Mouse (Mus musculus) cerebral cortex, adult 2 months (tissue): ENCODE results near the gene Rps3.

Experiments
- WGBS: fragments of 180-500 bp; shearing (Covaris S2); methylation state at CpG from one replicate; pipeline ENCODE4 v1.1.7; 2018; 5-methylcytosine and 5-hydroxymethylcytosine counted together

Rps3 gene

DNA sequence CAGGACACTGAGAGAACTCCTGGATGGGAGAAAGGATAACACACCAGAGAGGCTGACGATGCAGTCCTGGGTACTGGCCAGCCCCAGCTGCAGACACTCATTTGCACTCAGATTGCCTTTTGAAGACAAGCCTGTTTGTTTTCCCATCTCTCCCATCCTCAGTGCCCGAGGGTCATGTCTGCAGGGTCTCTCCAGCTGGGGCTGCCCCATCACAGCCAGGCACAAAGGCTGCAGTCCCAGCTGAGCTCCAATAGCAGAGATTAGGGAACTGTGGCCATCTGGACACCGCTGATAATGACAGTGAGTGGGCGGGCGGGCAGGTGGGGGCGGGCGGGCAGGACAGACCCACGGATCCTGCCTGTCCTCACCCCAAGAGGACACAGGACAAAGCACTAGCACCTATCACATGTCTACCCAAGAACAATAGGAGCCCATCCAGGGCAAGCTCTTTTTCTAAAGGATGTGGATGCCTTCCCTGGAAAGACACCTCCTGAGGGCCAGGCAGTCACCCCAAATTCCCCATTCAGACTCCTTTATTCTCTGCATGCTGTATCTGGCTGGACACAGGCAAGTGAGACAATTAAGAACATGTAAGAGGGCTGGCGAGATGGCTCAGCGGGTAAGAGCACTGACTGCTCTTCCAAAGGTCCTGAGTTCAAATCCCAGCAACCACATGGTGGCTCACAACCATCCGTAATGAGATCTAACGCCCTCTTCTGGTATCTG is 8.5 kb downstream of the Rps3 start:
- 69% methylated on average over 12 of the region's 12 CpGs for WGBS

DNA sequence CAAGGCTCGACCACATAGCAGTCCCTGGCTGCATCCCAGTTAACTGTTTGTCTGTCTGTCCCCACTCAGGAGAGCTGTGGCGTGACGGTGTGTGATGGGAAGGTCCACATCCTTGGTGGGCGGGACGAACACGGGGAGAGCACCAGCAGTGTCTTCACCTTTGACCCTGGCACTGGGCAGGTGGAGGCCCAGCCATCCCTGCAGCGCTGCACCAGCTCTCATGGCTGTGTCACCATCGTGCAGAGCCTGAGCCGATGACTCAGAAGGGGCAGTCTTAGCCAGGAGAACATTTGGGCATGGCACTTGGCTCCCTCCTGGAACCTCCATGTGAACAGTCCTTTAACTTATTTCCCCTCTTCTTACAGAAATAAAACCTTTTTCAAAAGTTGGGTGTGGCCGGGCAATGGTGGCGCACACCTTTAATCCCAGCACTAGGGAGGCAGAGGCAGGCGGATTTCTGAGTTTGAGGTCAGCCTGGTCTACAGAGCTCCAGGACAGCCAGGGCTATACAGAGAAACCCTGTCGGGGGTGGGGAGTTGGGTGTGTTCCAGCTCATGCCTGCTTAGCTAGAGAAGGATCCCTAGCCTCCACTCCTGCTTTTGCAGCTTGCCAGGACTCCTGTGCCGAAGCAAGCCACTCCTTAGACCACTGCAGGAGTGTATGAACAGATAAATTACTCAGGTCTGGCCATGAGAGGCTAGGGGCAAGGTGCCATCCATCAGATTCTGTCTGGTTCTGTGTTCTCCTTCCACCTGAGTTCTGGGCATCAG is 9.7 kb downstream of the Rps3 start:
- 76% methylated on average over 14 of the region's 14 CpGs for WGBS

DNA sequence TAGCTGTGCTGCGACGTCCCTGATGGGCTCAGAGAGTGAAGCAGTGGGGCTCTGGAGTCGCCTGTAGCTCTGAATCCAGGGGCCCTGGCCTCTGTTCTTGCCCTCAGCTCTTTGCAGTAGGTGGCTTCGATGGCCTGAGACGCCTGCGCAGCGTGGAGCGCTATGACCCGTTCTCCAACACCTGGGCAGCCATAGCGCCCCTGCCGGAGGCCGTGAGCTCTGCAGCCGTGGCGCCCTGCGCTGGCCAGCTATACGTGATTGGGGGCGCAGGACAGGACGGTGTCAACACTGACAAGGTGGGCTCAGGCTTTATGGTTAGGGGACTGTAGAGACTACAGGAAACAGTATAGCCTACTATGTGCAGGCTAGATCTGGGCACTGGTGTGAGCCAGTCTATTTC is 12.0 kb downstream of the Rps3 start:
- 79% methylated on average over 18 of the region's 18 CpGs for WGBS

DNA sequence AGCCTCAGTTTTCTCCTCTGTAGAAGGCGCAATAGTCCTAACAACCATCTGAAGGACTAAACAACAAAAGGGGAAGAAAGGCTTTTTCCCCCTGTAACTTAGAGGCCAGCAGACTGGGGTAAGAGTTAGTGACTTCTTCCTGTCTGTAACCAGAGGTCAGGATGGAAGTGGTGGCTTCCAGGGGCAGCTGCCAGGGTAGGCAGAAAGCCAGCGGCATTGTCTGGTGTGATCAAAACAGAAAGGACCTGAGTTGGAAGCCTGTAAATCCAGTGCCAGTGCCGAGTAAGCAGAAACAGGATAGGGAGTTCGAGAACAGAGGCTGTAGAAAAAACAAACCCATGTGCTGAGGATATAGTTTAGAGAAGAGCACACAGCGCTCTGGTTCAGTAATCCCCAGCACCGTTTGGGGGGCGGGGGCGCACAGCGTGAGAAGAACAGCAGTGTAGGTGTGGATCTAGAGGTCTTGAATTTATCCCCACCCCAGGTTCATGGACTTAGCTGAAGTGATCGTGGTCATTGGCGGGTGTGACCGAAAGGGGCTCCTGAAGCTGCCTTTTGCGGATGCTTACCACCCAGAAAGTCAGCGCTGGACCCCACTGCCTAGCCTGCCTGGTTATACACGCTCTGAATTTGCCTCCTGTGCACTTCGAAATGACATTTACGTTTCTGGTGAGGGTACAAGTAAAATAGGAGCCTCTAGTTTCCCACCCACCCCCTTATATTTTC is 13.7 kb downstream of the Rps3 start:
- WGBS: 74% methylated on average over 17 of the region's 17 CpGs

DNA sequence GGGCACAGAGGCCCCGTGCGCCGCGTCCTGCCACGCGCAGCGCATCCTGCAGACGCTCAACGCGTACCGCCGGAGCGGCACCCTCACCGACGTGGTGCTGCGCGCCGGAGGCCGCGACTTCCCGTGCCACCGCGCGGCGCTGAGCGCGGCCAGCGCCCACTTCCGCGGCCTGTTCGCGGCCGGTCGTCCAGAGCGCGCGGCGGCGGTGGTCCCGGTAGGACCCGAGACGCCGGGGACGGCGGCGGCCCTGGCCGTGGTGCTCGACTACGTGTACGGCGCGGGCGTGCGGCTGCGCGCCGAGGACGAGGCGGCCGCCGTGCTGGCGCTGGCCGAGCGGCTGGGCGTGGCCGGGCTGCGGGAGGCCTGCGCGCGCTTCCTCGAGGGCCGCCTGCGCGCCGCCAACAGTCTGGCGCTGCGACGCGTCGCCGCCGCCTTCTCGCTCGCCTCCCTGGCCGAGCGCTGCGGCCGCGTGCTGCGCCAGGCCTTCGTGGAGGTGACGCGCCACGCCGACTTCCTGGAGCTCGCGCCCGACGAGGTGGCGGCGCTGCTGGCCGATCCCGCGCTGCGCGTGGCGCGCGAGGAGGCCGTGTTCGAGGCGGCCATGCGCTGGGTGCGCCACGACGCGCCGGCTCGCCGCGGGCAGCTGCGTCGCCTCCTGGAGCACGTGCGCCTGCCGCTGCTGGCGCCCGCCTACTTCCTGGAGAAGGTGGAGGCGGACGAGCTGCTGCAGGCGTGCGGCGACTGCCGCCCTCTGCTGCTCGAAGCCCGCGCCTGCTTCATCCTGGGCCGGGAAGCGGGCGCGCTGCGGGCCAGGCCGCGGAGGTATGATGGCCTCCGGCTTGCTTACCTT is 15.0 kb downstream of the Rps3 start:
- WGBS: 2% methylated on average over 128 of the region's 145 CpGs

DNA sequence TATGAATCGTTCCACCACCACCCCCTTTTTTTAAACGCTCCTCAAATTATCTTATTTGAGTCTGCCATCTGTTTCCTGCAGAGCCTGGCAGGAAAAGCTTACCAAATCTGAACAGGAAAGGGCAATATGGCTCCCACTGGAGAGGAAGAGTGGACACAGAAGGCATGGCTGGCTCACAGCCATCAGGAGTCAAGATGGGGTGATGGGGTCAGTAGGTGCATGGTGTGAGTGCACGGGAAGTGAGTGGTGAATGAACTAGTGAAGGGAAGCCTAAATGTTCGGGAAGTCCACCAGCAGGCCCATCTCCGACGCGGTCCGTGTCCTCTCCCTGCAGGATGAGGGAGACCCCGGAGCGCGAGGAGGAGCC is 15.6 kb downstream of the Rps3 start:
- WGBS: 16% methylated on average over 11 of the region's 11 CpGs

DNA sequence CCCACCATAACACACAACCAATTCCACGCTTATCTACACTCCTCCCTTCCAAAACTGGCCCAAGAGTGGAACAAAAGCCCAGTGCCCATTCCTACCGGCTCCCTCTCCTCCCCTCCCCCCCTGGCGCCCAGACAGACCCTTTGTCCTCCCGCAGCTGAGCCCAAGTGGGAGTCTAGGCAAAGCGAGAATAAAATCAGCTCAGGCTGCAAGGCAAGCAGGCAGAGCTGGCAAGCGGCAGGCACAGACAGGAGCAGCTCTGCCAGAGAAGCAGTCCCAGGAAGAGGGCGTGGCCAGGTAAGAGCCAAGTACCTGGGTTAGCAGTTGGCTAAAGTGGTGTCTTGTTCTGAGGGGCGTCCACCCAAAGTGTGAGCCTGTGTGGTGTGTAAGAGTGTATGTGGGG is 17.7 kb downstream of the Rps3 start, which contains the start of gene Klhl35:
Klhl35 (plus strand) TSS at position 194 of the 400 bp plus-strand sequence.
- 26% methylated on average over 8 of the region's 8 CpGs for WGBS

DNA sequence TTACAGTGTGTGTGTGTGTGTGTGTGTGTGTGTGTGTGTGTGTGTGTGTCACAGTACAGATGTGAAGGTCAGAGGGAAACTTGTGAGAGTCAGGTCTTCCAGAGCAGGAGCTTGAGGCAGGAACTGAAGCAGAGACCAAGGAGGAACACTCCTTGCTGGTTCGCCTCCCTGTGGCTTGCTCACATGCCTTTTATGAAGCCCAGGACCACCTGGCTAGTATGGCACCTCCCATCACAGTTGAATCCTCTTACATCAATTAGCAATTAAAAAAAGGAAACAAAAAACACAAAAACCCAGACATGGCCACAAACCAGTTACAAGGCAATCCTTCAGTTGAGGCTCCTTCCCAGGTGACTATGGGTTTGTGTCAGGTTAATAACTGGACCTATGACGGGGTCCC is 20.4 kb downstream of the Rps3 start:
- 94% methylated on average over 2 of the region's 2 CpGs for WGBS

DNA sequence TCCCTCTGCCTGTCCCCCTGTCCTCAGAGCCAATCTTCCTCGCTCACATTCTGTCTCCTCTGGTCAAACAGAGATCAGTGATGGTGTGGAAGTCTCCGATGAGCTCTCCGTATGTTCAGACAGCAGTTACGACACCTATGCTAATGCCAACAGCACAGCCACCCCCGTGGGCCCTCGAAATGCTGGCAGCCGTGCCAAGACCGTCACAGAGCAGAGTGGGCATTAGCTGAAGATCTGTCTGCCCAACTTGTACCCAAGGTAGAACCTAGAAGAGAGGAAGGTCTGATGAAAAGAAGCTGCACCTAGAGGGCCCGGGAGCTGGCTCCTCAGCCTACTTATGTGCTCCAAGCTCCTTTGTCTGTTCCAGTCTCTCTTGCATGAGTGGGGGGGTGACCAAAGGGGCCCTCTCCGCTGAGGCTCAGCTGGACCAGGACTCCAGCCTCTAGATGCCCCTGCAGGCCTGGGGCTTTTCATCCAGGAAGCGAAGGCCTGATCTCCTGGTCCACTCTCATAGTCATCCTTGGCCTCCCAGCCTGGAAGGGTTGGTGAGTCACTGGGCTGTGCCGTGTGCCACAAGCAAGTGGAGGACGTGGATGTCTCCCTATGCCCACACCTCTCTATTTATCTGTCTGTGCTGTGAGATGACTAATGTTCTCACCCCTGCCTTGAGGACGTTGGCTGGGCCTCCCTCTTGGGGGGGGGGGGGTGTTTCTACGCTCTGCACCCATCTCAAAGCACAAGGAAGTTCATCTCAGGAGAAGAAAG is 23.5 kb downstream of the Rps3 start:
- 51% methylated on average over 15 of the region's 15 CpGs for WGBS

DNA sequence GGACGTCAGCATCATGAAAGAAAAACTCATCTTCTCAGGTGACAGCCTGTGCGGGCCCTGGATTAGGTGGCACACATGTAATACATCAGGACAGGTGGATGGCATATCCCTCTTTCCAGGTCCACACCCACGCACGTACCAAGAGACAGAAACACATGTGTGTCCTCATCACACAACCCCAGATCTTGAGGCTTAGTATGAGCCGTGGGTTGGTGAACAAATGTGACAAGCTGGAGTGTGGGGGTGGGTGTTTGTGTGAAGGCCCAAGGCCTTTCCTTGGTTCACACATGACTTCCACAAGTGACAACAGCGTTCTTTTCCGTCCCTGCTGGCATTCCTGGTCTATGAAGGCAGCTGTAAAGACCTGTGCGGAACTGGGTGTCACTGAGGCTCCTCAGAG is 24.7 kb downstream of the Rps3 start:
- 62% methylated on average over 8 of the region's 8 CpGs for WGBS

DNA sequence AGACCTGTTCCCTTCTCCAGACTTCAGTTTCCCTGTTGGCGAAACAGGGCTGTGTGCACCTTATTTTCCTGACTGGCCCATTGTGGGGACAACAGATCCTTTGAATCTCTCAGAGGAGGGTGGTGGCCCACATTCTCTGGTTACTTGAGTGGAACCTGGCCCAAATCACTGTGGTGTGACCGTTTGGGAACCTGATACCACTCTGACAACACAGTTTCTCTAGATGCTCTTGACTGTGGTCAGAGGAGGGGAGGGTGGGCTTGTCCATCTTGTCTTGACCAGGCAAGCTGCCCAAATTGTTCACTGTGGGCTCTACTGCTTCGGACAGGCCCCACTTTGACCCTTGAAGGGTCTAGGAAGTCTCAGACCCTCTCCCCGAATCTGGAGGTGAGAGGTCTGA is 29.5 kb downstream of the Rps3 start:
- WGBS: 81% methylated on average over 4 of the region's 4 CpGs

DNA sequence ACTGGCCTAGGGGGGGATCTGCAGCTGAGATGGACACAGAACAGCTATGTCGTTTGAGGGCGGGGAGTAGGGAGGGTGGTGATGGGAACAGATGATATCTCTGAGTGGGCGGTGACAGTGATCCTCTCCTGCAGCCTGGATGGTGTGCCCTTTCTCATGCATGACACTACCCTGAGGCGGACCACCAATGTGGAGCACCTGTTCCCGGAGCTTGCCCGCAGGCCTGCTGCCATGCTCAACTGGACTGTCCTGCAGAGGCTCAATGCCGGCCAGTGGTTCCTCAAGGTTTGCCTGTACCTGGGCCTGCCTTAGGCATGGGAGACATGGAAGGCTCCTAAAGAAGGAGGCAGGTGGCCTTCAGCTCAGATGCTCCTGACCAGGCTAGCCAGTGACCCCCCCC is 30.7 kb downstream of the Rps3 start:
- 81% methylated on average over 7 of the region's 7 CpGs for WGBS

DNA sequence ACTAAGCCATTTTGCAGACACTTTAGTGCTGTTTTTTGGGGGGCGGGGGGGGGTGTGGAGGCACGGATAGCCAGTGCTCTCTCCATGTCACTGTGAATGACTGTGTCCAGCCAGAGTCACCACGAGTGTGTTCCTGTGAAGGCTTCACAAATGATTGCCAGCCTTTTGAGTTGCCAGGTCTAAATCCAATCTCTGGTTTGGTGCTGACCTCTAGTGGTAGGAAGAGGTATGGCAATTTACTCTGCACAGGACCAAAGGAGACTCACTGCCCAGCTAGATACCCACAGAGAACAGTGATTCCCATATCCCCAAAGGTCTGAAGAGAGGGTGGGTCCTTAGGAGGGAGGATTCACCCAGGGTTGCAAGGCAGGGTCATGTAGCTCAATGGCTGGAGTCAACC is 32.8 kb downstream of the Rps3 start:
- WGBS: 0% methylated on average over 3 of the region's 3 CpGs

DNA sequence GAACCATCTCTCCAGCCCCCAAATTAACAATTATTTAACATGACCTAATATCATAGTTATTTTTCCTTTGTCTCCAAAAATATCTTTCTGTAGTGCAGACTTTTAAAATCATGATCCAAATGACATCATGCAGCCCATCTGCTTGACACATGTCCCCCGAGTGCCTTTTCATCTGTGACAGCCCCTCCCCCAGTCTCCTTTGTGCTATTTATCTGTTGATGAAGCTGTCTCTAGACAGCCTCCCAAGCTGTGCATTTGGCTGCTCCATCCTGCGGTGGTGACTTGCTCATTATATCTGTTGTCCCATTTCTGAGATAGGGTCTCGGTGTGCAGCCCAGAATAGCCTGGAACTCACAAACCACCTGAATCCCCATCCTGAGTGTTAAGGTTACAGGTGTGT is 33.8 kb downstream of the Rps3 start:
- WGBS: 35% methylated on average over 3 of the region's 3 CpGs

DNA sequence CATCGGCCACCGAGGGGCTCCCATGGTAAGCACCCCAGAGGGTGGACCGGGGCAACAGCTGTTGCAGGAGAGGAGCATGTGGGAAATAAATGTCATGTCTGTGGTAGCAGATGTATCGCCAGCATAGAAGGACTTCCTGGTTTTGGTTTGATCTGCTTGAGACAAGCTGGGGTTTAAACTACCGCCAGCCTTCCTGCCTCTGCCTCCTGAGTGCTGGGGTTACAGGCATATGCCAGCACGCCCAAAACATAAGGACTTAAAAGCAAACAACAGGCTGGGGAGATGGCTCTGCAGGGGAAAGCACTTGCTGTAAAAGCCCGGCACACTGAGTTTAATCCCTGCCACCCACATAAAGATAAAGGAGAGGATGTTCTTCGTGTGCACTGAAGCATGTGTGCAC is 34.5 kb downstream of the Rps3 start:
- 64% methylated on average over 8 of the region's 8 CpGs for WGBS

DNA sequence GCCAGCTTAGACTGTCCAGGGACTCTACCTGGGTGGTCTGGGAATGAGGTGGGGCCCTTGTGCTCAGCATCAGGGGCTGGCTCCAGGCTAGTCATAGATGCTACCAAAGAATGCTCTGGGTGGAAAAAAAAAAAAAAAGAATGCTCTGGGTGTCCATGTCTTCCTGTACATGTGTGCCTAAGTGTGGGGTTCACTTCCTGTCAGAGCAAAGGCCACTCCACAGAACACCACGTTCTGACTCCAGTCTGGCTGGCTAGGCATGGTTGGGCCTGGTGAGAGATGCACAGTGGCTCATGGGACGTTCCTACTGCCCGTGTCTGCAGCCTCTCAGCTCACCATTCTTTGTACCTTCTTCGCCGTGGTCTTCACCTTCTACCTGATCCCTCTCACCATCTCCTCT is 34.9 kb downstream of the Rps3 start:
- WGBS: 88% methylated on average over 5 of the region's 5 CpGs

DNA sequence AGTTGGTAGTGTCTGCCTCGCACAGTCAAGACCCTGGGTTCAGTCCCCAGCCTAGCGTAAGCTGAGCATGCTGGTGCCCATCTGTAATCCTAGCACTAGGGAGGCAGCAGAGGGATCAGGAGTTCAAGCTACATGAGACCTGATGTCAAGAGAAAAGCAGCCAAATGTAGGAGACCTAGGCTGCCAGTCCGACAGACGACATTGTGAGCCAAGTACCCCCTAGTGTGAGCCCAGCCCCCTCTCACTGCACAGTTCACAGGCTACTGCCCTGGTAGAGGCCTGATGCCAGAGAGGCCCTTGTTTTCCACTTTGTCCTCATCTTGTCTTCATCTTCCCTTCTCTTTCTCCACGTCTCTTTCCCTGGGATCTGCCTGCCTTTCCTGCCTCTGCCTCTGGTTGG is 36.2 kb downstream of the Rps3 start:
- 83% methylated on average over 5 of the region's 5 CpGs for WGBS

DNA sequence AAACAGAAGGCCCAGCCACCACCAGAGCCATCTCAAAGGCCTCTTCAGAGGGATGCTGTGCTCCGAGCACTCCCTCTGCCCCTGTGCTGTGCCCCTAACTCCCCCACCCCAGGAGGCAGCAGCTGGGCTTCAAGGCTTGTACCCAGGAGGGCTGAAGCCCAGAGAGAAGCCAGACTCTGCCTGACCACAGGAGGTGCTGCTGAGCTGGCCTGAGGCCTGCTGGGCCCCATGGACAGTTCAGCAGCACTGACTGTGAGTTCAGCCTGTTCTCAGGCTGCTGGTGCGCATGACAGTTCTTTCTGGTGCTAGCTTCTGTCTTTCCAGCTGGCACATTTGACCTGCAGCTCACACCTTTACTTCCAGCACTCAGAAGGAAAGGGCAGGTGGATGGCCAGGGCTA is 37.7 kb downstream of the Rps3 start:
- WGBS: 89% methylated on average over 2 of the region's 2 CpGs

DNA sequence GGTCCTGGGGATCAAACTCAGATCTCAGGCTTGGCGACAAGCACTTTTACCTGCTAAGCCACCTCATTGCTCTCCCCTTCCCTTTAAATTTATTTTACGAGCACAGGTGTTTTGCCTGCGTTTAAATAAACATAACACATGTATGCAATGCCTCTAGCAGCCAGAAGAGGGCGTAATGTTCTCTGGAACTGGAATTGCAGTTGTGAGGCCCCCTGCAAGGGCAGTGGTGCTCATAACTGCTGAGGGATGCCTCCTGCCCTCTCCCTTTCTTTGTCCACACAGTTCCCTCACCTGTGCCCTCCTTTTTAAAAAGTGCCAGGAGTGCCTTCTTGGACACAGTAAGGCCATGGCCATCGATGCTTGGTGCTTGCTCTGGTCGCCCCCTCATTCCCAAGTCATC is 39.5 kb downstream of the Rps3 start:
- WGBS: 77% methylated on average over 6 of the region's 6 CpGs

DNA sequence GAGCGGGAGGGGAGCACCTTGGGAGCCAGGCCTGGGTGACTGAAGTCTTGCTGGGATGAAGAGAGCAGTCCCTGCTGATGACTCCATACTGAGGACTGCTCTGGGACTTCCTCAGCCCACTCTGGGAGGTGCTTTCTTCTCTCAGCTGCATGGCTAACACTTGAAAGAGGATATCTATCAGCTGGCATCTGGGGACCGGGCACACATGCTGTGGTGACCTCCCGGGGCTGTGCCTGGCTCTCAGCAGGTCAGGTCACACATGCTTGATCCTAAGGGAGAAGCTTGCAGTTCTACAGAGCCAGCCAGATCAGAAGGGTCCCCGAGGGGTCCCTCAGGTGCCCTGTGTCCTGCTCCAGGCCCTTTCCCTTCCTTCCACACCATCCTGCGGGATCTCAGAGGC is 40.4 kb downstream of the Rps3 start:
- WGBS: 81% methylated on average over 5 of the region's 5 CpGs

DNA sequence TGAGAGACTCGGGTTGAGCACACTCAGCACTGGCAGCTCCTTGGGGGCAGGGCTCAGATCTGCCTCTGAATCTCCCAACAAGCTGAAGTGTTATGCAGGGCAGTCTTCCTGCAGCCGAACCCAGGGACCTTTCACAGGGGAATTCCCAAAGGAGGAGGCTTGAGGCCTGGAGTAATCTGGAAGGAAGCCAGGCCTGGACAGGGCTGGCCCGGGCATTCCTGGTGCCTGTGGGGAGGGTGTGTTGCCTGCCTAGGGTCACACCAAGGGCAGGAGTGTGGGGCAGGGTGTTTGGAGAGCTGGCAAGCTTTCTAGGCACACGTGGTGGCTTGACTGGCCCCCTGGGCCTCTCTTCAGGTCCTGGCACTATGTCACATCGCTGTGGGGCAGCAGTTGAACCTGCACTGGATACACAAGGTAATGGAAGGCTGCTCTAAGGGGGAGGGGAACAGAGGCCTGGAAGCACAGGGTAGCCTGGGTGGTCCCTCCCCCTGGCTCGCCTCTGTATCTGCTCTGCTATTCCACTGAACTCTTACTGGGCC is 41.9 kb downstream of the Rps3 start:
- 50% methylated on average over 6 of the region's 6 CpGs for WGBS
